Mouse (Mus musculus) forebrain, embryonic 15.5 days (tissue): ENCODE measurements around the gene Myzap. TPM values are rescaled to one million over a fixed set of nuclear protein-coding genes. Genes with fewer than 3 reads are reported as not detected.

Experiments
- ATAC-seq: fragments of 200-750 bp; cut with Nextera tagmentation; replicated peaks from 2 replicates; pipeline ENCODE4 v1.8.0; 2017; ENCODE audit warnings: mild to moderate bottlenecking, moderate TSS enrichment, moderate library complexity
- H3K27ac ChIP-seq: fragments of 300-500 bp; sonication (generic); replicated peaks from 2 replicates; pipeline ENCODE4 v1.5.1; 2015; ENCODE audit warnings: mild to moderate bottlenecking, inconsistent platforms
- H3K27me3 ChIP-seq: fragments of 300-500 bp; sonication (generic); 2 replicates; pipeline ENCODE4 v1.6.1; 2015; ENCODE audit warnings: inconsistent platforms
- H3K36me3 ChIP-seq: fragments of 300-500 bp; sonication (generic); 2 replicates; pipeline ENCODE4 v1.6.1; 2015; ENCODE audit warnings: mild to moderate bottlenecking, inconsistent platforms
- H3K4me1 ChIP-seq: fragments of 300-500 bp; sonication (generic); 2 replicates; pipeline ENCODE4 v1.6.1; 2015; ENCODE audit warnings: inconsistent platforms
- H3K4me2 ChIP-seq: fragments of 300-500 bp; sonication (generic); replicated peaks from 2 replicates; pipeline ENCODE4 v1.6.1; 2015; ENCODE audit warnings: mild to moderate bottlenecking, inconsistent platforms
- H3K4me3 ChIP-seq: fragments of 300-500 bp; sonication (generic); 2 replicates; pipeline ENCODE4 v1.5.1; 2015; ENCODE audit warnings: mild to moderate bottlenecking, inconsistent platforms
- H3K9ac ChIP-seq: fragments of 300-500 bp; sonication (generic); replicated peaks from 2 replicates; pipeline ENCODE4 v1.6.1; 2015; ENCODE audit warnings: mild to moderate bottlenecking, inconsistent platforms
- H3K9me3 ChIP-seq: fragments of 300-500 bp; sonication (generic); 2 replicates; pipeline ENCODE4 v1.6.1; 2016; ENCODE audit warnings: inconsistent platforms
- WGBS: fragments of 180-500 bp; shearing (Covaris S2); methylation state at CpG from one replicate; pipeline ENCODE4 v1.1.7; 2015; ENCODE audit warnings: mixed read lengths; 5-methylcytosine and 5-hydroxymethylcytosine counted together
- polyA plus RNA-seq: library from polyadenylated mRNA; unstranded; fragments of >200 nt; fragmentation: Nextera tagmentation; extraction: Ambion mirVana; gene quantifications from 2 replicates; pipeline ENCODE4 v1.2.1, GENCODE M21; 2015

Myzap gene
- polyA plus RNA-seq, 1 experiment from 2014 or later: 1.8 TPM

DNA sequence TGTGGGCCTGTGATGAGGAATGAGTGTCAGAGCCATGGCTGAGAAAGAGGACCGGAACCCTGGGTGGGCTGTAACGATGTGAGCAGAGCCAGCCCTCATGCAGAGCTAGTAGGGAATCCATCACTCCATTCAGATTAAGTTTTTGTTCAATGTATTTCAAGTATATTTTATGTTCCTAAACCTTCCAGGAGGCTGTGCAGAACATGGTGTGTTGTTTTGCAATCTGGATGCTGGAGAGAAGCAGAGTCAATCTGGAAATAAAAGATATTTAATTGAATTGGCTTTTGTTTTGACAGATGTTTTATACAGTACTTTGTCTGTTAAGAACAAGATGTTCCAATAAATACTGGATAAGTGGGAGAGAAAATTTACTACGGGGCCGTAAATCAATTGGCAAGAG, 135.4 kb downstream of the Myzap start:
- Histone ChIP-seq H3K4me3 (no peak overlapping the region), H3K27ac (no peak overlapping the region), H3K9ac (no peak overlapping the region), H3K36me3 (no peaks in the 10 kb centered on the region), H3K27me3 (no peaks in the 10 kb centered on the region), H3K9me3 (no peaks in the 10 kb centered on the region), H3K4me2 (no peak overlapping the region), H3K4me1 (no peaks in the 10 kb centered on the region)
- 84% methylated on average over 4 of the region's 4 CpGs for WGBS
- no peak for ATAC-seq

Other genes starting within 250 kb of the Myzap start
- gene Polr2m, start 106.4 kb downstream of the Myzap start, polyA plus RNA-seq: 306 and 312 TPM in 2 replicates
- gene Cgnl1, start 179.2 kb upstream of the Myzap start, polyA plus RNA-seq: 3.9 and 4.0 TPM in 2 replicates